Mouse (Mus musculus) small intestine, adult 2 months (tissue): ENCODE data around the gene Pdilt. TPM values are rescaled to one million over a fixed set of nuclear protein-coding genes. Genes with fewer than 3 reads are reported as not detected.
"Not testable (repeated sequence)": the region's sequence is repeated elsewhere in the genome, so short reads cannot be mapped to it uniquely, and the experiment has no call there.

Source experiments
- H3K27ac ChIP-seq: fragments of 200-500 bp; 2 replicates; pipeline ENCODE4 v1.5.1; 2012; ENCODE audit warnings: low read depth, low read length, control low read depth, inconsistent platforms; ENCODE audit not compliant: insufficient read depth
- H3K27me3 ChIP-seq: fragments of 200-500 bp; 2 replicates; pipeline ENCODE4 v1.6.1; 2012; ENCODE audit warnings: mild to moderate bottlenecking, moderate library complexity, low read length, inconsistent platforms; ENCODE audit not compliant: control insufficient read depth, insufficient read depth
- H3K36me3 ChIP-seq: fragments of 200-500 bp; 2 replicates; pipeline ENCODE4 v1.6.1; 2012; ENCODE audit warnings: mild to moderate bottlenecking, low read length, control low read depth, inconsistent platforms; ENCODE audit not compliant: control insufficient read depth, insufficient read depth
- H3K4me1 ChIP-seq: fragments of 200-500 bp; 2 replicates; pipeline ENCODE4 v1.6.1; 2012; ENCODE audit warnings: low read length, inconsistent platforms, mixed read lengths; ENCODE audit not compliant: control insufficient read depth, insufficient read depth, insufficient read length
- H3K4me3 ChIP-seq: fragments of 200-500 bp; 2 replicates; pipeline ENCODE4 v1.5.1; 2012; ENCODE audit warnings: low read depth, mild to moderate bottlenecking, control low read depth, inconsistent platforms, low read length, moderate library complexity
- CTCF ChIP-seq: fragments of 200-500 bp; IDR thresholded peaks from 2 replicates; pipeline ENCODE4 v1.5.1; 2012; ENCODE audit warnings: low read depth, mild to moderate bottlenecking, control low read depth, inconsistent platforms, low read length, moderate library complexity, mixed read lengths; ENCODE audit not compliant: insufficient replicate concordance, insufficient read length; ENCODE audit errors: extremely low read depth
- POLR2A ChIP-seq: fragments of 200-500 bp; IDR thresholded peaks from 2 replicates; pipeline ENCODE4 v1.6.1; 2012; ENCODE audit warnings: low read depth, mild to moderate bottlenecking, control low read depth, inconsistent platforms, low read length, moderate library complexity
- WGBS: fragments of 180-500 bp; shearing (Covaris S2); methylation state at CpG from one replicate; pipeline ENCODE4 v1.1.7; 2018; 5-methylcytosine and 5-hydroxymethylcytosine counted together
- polyA plus RNA-seq: library from polyadenylated mRNA; depleted of rRNA; stranded (reverse); fragments of >200 nt; gene quantifications from 2 replicates; pipeline ENCODE4 v1.2.3, GENCODE M21; 2012; rRNA removed

The Pdilt gene
- not detected in 2 replicates for polyA plus RNA-seq

DNA sequence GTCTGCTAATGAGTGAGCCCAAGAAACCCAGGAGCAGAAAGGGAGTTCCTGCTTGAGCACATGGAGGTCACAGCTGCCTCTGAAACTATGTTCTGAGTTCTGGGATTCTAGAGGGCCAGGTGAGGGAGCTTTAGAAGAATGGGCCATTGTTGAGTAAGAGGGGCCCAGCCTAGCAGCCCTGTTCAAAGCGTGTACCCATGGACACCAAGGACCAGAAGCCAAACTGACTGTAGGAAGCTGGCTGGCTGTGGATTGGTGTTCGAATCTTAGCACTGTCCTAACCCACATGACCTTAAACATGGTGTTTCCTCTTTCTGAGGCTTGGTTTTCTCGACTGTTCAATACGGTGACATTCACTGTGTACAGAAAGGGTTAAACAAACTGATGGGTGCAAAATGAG is at the start of gene Pdilt:
Pdilt (minus strand) TSS at position 101 of the 400 bp plus-strand sequence.
- Histone ChIP-seq H3K27me3 (no peaks in the 10 kb centered on the region), H3K4me1 (peaks cover 43% of the 10 kb centered on the region; the same call in 1 of the 2 replicates), H3K4me3 (no peak within 1 kb of the TSS), H3K36me3 (no peaks in the 10 kb centered on the region), H3K27ac (peak within 1 kb of the TSS; percentile 81)
- 55% methylated on average over 4 of the region's 4 CpGs for WGBS
- TF ChIP-seq CTCF (no peak), POLR2A (no peak)

DNA sequence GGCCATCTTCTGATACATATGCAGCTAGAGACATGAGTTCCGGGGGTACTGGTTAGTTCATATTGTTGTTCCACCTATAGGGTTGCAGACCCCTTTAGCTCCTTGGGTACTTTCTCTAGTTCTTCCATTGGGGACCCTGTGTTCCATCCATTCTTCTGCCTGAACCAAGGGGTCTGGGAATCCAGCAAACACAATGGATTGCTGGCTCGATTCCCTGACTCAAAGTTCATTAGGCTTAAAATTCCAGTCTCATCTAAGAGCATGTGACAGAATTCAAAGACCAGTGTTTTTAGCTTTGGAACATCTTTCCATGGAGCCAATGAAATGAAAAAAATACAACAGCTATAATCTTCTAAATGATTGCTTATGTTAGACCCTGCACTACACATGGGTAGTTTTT is 39.2 kb upstream of the Pdilt start:
- H3K27me3 ChIP-seq, H3K4me3 ChIP-seq, H3K27ac ChIP-seq, H3K4me1 ChIP-seq, H3K36me3 ChIP-seq: not testable (repeated sequence)
- WGBS = 86% methylated on average over 2 of the region's 2 CpGs

DNA sequence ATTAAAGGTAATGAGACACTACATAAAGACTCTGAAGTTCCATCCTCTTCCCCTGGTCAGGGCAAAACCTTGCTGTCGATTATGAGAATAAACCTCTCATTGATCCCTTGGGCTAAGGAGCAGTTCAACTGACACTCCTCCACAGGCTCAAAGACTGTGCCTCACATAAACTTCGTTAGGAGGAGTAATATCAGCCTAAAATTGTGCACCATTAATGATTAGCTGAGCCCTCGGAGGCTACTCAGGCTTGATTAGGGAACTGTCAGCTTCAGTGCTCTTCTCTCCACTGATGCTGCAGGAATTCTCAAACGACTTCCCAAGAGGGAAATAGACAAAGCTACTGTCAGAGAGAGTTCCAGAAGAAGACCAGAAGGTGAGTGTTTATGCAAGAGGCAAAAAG is 38.2 kb upstream of the Pdilt start:
- Histone ChIP-seq H3K4me3 (no peak overlapping the region), H3K27ac (no peak overlapping the region), H3K36me3 (no peaks in the 10 kb centered on the region), H3K27me3 (no peaks in the 10 kb centered on the region), H3K4me1 (peaks cover 9% of the 10 kb centered on the region; the same call in 1 of the 2 replicates)
- TF ChIP-seq CTCF (no peak), POLR2A (no peak)
- WGBS = 37% methylated on average over 4 of the region's 4 CpGs

DNA sequence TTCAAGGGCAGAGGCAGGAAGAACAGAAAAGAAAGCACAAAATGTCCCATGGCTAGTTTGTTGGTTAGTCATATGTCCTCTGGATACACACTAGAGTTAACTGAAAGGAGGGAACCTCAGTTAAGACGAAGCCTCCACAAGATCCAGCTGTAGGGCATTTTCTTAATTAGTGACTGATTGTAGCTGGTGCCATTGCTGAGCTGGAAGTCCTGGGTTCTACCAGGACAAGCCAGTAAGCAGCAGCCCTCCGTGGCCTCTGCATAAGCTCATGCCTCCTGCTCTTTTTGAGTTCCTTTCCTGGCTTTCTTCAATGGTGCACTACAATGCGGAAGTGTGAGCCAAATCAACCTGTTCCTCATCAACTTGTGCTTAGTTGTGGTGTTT is 37.2 kb upstream of the Pdilt start:
- 78% methylated on average over 3 of the region's 3 CpGs for WGBS
- Histone ChIP-seq H3K36me3 (no peaks in the 10 kb centered on the region), H3K4me3 (no peak overlapping the region), H3K27me3 (no peaks in the 10 kb centered on the region), H3K4me1 (peaks cover 9% of the 10 kb centered on the region; the same call in 1 of the 2 replicates), H3K27ac (no peak overlapping the region)
- TF ChIP-seq CTCF (no peak), POLR2A (no peak)

DNA sequence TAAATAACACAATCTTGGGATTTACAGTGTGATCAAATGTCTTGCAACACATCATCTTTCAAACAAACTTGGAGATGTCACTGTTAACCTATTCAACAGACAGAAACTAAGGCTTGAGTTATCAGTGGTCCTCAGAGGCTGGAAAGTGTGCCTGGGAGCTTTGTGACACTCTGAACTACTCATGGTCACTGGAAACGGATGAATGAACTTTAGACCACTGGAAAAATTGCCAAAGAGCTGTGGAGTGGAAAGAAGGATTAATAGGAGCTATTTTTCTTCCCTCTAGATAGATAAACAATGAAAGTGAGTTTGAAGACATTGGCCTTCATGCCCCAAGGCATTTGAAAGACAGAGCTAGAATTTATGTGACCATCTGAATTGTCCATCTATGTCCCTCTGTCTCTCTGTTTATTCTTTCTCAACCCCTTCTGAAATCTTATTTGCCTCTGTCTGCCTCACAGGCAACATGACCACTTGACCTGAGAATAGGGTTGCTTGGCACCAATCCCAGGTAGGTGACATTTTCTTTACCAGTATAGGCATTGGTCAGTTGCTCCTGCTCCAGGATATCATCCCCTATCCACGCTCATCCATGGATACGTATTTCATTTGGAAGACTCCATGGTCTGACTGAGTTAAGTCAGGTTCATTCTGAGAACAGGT is 36.6 kb upstream of the Pdilt start:
- peaks cover 9% of the 10 kb centered on the region; the same call in 1 of the 2 replicates for H3K4me1 ChIP-seq

DNA sequence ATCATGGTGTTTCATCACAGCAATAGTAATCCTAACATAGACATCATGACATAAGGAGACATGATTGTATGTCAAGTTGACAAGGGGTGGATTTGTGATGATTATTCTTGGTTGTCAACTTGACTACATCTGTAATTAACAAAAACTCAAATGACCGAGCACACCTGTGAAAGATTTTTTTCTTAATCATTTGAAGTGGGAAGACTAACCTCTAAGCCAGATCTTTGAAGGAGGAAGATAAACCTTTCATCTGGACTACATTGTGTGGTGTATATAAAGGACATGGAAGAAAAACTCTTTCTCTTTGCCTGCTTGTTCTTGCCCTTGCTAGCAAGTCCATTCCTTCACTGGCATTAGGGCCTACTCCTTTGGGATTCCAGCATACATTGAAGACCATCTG is 30.8 kb upstream of the Pdilt start, which contains the start of gene Acsm2:
Acsm2 (plus strand) TSS at position 301 of the 400 bp plus-strand sequence.
- peaks cover 6% of the 10 kb centered on the region; the same call in 1 of the 2 replicates for H3K4me1 ChIP-seq
- no peak within 1 kb of the TSS for H3K4me3 ChIP-seq
- H3K27me3 ChIP-seq = no peaks in the 10 kb centered on the region
- H3K27ac ChIP-seq = no peak within 1 kb of the TSS
- no peaks in the 10 kb centered on the region for H3K36me3 ChIP-seq
- no peak for TF ChIP-seq POLR2A
- TF ChIP-seq CTCF = no peak
- WGBS = 86% methylated on average over 1 of the region's 1 CpGs

More for the DNA sequence above, 36.6 kb upstream of the Pdilt start:
- TF ChIP-seq POLR2A (no peak), CTCF (no peak)
- Histone ChIP-seq H3K4me3 (no peak overlapping the region), H3K27me3 (no peaks in the 10 kb centered on the region), H3K27ac (no peak overlapping the region), H3K36me3 (no peaks in the 10 kb centered on the region)
- 67% methylated on average over 3 of the region's 3 CpGs for WGBS

DNA sequence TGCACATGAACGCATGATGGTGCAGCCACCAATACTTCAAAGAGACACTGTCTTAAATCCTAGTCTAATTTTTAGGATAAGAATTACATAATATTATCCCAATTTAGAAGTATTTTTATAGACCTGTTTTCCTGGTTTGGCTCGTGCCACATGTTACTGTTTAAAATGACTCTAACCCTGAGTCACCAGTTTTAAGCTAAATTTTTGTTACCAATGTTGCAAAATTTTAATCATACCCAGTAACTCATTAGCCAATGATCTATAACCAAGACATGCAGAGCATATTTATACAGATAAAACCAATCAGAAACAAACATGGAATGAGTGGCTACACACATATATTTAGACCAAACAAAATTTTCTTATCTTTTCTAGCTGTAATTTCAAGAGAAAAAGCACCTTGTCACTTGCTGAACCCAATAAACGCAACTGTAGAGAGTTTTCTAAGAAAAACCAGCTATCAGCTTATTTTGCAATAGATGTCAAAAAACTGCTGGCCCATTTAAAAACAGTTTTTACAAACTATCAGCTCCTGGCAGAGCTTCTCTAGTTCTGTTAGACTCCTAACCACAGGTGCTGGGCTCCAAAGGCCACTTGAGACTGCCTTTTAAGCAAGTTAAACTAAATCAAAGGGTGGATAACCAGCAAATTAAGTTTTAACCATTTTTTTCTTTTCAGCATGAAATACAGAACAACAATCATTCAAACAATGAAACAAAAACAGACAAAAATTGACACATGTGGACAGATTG is 27.4 kb upstream of the Pdilt start:
- 72% methylated on average over 3 of the region's 3 CpGs for WGBS
- Histone ChIP-seq H3K36me3 (no peaks in the 10 kb centered on the region), H3K4me3 (no peak overlapping the region), H3K27ac (no peak overlapping the region), H3K4me1 (no peaks in the 10 kb centered on the region), H3K27me3 (no peaks in the 10 kb centered on the region)
- no peak for TF ChIP-seq CTCF
- no peak for TF ChIP-seq POLR2A
